Mouse (Mus musculus) hindbrain, embryonic 16.5 days (tissue): ENCODE data around the gene Alg10b. TPM values are rescaled to one million over a fixed set of nuclear protein-coding genes. Genes with fewer than 3 reads are reported as not detected.

Experiments used
- ATAC-seq: fragments of 200-750 bp; cut with Nextera tagmentation; 2 replicates; pipeline ENCODE4 v1.8.0; 2017; ENCODE audit warnings: moderate TSS enrichment, moderate library complexity
- H3K27ac ChIP-seq: fragments of 300-500 bp; sonication (generic); 2 replicates; pipeline ENCODE4 v1.5.1; 2014; ENCODE audit warnings: low read depth, mild to moderate bottlenecking, control low read depth, low read length, moderate library complexity
- H3K27me3 ChIP-seq: fragments of 300-500 bp; sonication (generic); replicated peaks from 2 replicates; pipeline ENCODE4 v1.6.1; 2014; ENCODE audit warnings: low read length; ENCODE audit not compliant: control insufficient read depth, insufficient read depth
- H3K36me3 ChIP-seq: fragments of 300-500 bp; sonication (generic); 2 replicates; pipeline ENCODE4 v1.6.1; 2014; ENCODE audit warnings: mild to moderate bottlenecking, low read length, moderate library complexity, mixed read lengths; ENCODE audit not compliant: control insufficient read depth, insufficient read depth
- H3K4me1 ChIP-seq: fragments of 300-500 bp; sonication (generic); 2 replicates; pipeline ENCODE4 v1.6.1; 2014; ENCODE audit warnings: low read depth, low read length; ENCODE audit not compliant: control insufficient read depth, insufficient read depth
- H3K4me2 ChIP-seq: fragments of 300-500 bp; sonication (generic); 2 replicates; pipeline ENCODE4 v1.6.1; 2014; ENCODE audit warnings: mild to moderate bottlenecking, low read length, control low read depth, moderate library complexity
- H3K4me3 ChIP-seq: fragments of 300-500 bp; sonication (generic); 2 replicates; pipeline ENCODE4 v1.5.1; 2014; ENCODE audit warnings: mild to moderate bottlenecking, low read length, control low read depth, moderate library complexity
- H3K9ac ChIP-seq: fragments of 300-500 bp; sonication (generic); 2 replicates; pipeline ENCODE4 v1.6.1; 2014; ENCODE audit warnings: low read depth, mild to moderate bottlenecking, control low read depth, low read length, moderate library complexity
- H3K9me3 ChIP-seq: fragments of 300-500 bp; sonication (generic); 2 replicates; pipeline ENCODE4 v1.6.1; 2014; ENCODE audit warnings: mild to moderate bottlenecking, low read length, moderate library complexity; ENCODE audit not compliant: control insufficient read depth
- WGBS: fragments of 180-500 bp; shearing (Covaris S2); extraction: QIAGEN DNeasy Blood & Tissue Kit; methylation state at CpG from one replicate; pipeline ENCODE4 v1.1.7; 2014; 5-methylcytosine and 5-hydroxymethylcytosine counted together
- microRNA-seq: library from miRNA; unstranded; fragments of <30 nt; microRNA quantifications from one replicate; pipeline ENCODE4, GENCODE M21; 2017
- polyA plus RNA-seq: library from polyadenylated mRNA; unstranded; fragments of >200 nt; fragmentation: Nextera tagmentation; extraction: Ambion mirVana; gene quantifications from 2 replicates; pipeline ENCODE4 v1.2.1, GENCODE M21; 2015

The Alg10b gene
- polyA plus RNA-seq, 1 experiment from 2014 or later, result 39.0 TPM

DNA sequence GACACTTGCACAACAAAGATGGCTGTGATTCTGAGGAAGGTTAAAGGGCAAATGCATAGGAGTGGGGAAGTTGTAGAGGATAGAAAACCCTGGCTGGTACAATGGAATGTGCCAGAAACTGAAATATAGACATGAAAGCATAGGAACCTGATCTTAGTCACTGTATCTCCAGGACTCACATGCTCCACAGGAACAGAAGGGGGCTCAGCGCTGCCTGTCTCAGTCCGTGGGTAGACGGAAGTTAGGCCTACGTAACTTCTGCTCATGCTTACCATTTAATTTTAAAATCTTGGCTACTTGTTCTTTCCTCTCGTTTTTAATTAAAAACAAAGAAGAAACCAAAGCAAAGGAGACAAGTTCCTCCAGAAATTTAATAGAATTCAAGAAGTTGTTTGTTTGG lies 20.0 kb downstream of the Alg10b start:
- Histone ChIP-seq H3K9ac (no peak overlapping the region), H3K9me3 (no peaks in the 10 kb centered on the region), H3K36me3 (no peaks in the 10 kb centered on the region), H3K4me3 (no peak overlapping the region), H3K27me3 (no peaks in the 10 kb centered on the region), H3K4me2 (no peak overlapping the region), H3K4me1 (no peaks in the 10 kb centered on the region), H3K27ac (no peak overlapping the region)
- no peak for ATAC-seq
- WGBS, result 87% methylated on average over 5 of the region's 5 CpGs

GRCm38 (mm10) chr15:90249694-90250093 lies 25.6 kb downstream of the Alg10b start:
- H3K27me3 ChIP-seq, result no peaks in the 10 kb centered on the region
- WGBS, result 37% methylated on average over 3 of the region's 3 CpGs
- H3K9me3 ChIP-seq, result no peaks in the 10 kb centered on the region
- H3K9ac ChIP-seq, result no peak overlapping the region
- H3K4me3 ChIP-seq, result no peak overlapping the region
- H3K4me1 ChIP-seq, result peaks cover 2% of the 10 kb centered on the region; the same call in 1 of the 2 replicates
- no peak overlapping the region for H3K4me2 ChIP-seq
- no peak overlapping the region for H3K27ac ChIP-seq
- peak; percentile 50; the same call in 1 of the 2 replicates for ATAC-seq
- no peaks in the 10 kb centered on the region for H3K36me3 ChIP-seq

DNA sequence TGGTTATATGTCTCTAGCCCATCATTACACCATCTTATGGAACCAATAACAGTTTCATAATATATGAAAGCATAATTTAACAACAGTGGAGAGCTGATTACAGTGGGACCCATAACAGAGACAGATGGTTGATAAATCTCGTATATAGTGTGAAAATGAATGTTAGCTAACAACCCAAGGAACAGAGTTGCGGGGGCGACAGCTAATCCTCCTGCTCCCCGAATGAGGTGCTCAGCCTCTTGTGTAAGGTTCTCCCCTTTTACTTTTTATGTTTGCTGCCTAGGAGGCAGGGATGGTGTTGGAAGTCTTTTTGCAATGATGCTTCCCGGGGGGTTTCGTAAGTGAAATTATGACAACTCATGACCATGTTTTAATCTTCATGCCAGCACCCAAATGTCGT lies 58.8 kb downstream of the Alg10b start:
- no peak for ATAC-seq
- Histone ChIP-seq H3K4me1 (no peaks in the 10 kb centered on the region), H3K27me3 (no peaks in the 10 kb centered on the region), H3K36me3 (no peaks in the 10 kb centered on the region), H3K27ac (no peak overlapping the region), H3K4me3 (no peak overlapping the region), H3K9ac (no peak overlapping the region), H3K9me3 (no peaks in the 10 kb centered on the region), H3K4me2 (no peak overlapping the region)
- 89% methylated on average over 7 of the region's 7 CpGs for WGBS

Small RNA genes lying within 50 kb of the gene (microRNA-seq; reads per million reads assigned to microRNA genes)
- gene Mir7648, result 0.83 reads per million
